Mouse (Mus musculus) frontal cortex, postnatal 14 days (tissue): ENCODE measurements around the gene Nlgn3.

ENCODE experiments used
- DNase-seq, 2 experiments: peaks; one replicate each; pipeline ENCODE4 v3.0.0; 2022; ENCODE audit warnings: low spot score in 2 of 2

Gene Nlgn3

GRCm38 (mm10) chrX:101299055-101299454, at the start of gene Nlgn3:
TSS of gene Nlgn3 (plus strand) at chrX:101299168.
- no peak for DNase-seq

- peak; percentile 69 to 71 for DNase-seq
Observed at GRCm38 (mm10) chrX:101253952-101254729, 44.8 kb upstream of the Nlgn3 start, which contains the start of gene Foxo4. TSS of gene Foxo4 (plus strand) at chrX:101254528.

- DNase-seq = no peak
Observed at GRCm38 (mm10) chrX:101254740-101255139, 44.2 kb upstream of the Nlgn3 start.

GRCm38 (mm10) chrX:101256603-101257002, 42.4 kb upstream of the Nlgn3 start:
- no peak for DNase-seq

GRCm38 (mm10) chrX:101260441-101261325, 38.3 kb upstream of the Nlgn3 start:
- DNase-seq = no peak

GRCm38 (mm10) chrX:101263892-101264291, 35.1 kb upstream of the Nlgn3 start, which contains the start of gene Gm614:
TSS of gene Gm614 (minus strand) at chrX:101263992.
- no peak for DNase-seq

- DNase-seq = no peak
Observed at GRCm38 (mm10) chrX:101266631-101267030, 32.3 kb upstream of the Nlgn3 start.

GRCm38 (mm10) chrX:101268025-101268754, 30.8 kb upstream of the Nlgn3 start, which contains the start of gene Il2rg:
TSS of gene Il2rg (minus strand) at chrX:101268255.
- no peak for DNase-seq

- DNase-seq = no peak
Observed at GRCm38 (mm10) chrX:101268755-101269124, 30.2 kb upstream of the Nlgn3 start, which contains the start of gene Gm20489. TSS of gene Gm20489 (minus strand) at chrX:101269023.

- no peak for DNase-seq
Observed at GRCm38 (mm10) chrX:101273410-101273809, 25.6 kb upstream of the Nlgn3 start.

GRCm38 (mm10) chrX:101273875-101274738, 24.9 kb upstream of the Nlgn3 start, which contains the start of gene Med12:
TSS of gene Med12 (plus strand) at chrX:101274030.
- peak; percentile 60 to 67 for DNase-seq

GRCm38 (mm10) chrX:101282813-101283212, 16.2 kb upstream of the Nlgn3 start:
- no peak for DNase-seq

- peak in 1 of 2 experiments; percentile 48 for DNase-seq
Observed at GRCm38 (mm10) chrX:101285534-101285933, 13.4 kb upstream of the Nlgn3 start.

GRCm38 (mm10) chrX:101285953-101286670, 12.9 kb upstream of the Nlgn3 start:
- DNase-seq = no peak

GRCm38 (mm10) chrX:101287543-101287942, 11.4 kb upstream of the Nlgn3 start:
- no peak for DNase-seq

GRCm38 (mm10) chrX:101288432-101288831, 10.5 kb upstream of the Nlgn3 start:
- DNase-seq = no peak

GRCm38 (mm10) chrX:101289037-101289436, 9.9 kb upstream of the Nlgn3 start:
- no peak for DNase-seq

- DNase-seq = no peak
Observed at GRCm38 (mm10) chrX:101290111-101290510, 8.9 kb upstream of the Nlgn3 start.

- no peak for DNase-seq
Observed at GRCm38 (mm10) chrX:101299473-101300426, 782 bp downstream of the Nlgn3 start.
